Mouse (Mus musculus) MEL (cell line): ENCODE measurements around the gene Arhgef7. TPM values are rescaled to one million over a fixed set of nuclear protein-coding genes. Genes with fewer than 3 reads are reported as not detected.

Source experiments
- DNase-seq: peaks from one replicate; pipeline ENCODE4 v3.0.0; 2011; ENCODE audit warnings: low read depth, low spot score
- H3K27ac ChIP-seq: 2 replicates; pipeline ENCODE4 v1.5.1; 2012; ENCODE audit warnings: low read depth, mild to moderate bottlenecking, control low read depth, low read length, moderate library complexity; ENCODE audit not compliant: control insufficient read depth
- H3K27me3 ChIP-seq, 2 experiments: fragments of 150-350 bp in 1 of 2; sonication (generic) in 1 of 2; 2 replicates each; pipeline ENCODE4 v1.6.1; 2012; ENCODE audit warnings: low read length in 2 of 2, mild to moderate bottlenecking in 2 of 2, improper control_type of control experiment in 1 of 2, moderate library complexity in 1 of 2; ENCODE audit not compliant: insufficient read depth in 2 of 2, control insufficient read depth in 1 of 2
- H3K36me3 ChIP-seq, 2 experiments: 2 replicates each; pipeline ENCODE4 v1.6.1; 2012 to 2014; ENCODE audit warnings: low read length in 2 of 2, improper control_type of control experiment in 1 of 2, inconsistent platforms in 1 of 2, mild to moderate bottlenecking in 1 of 2; ENCODE audit not compliant: insufficient read depth in 2 of 2, control insufficient read depth in 1 of 2
- H3K4me1 ChIP-seq, 2 experiments: fragments of 150-350 bp in 1 of 2; sonication (generic) in 1 of 2; 2 replicates each; pipeline ENCODE4 v1.6.1; 2012; ENCODE audit warnings: low read length in 2 of 2, improper control_type of control experiment in 1 of 2, mild to moderate bottlenecking in 1 of 2; ENCODE audit not compliant: insufficient read depth in 2 of 2, control insufficient read depth in 1 of 2
- H3K4me3 ChIP-seq, 2 experiments: fragments of 150-350 bp in 1 of 2; sonication (generic) in 1 of 2; 2 replicates each; pipeline ENCODE4 v1.5.1; 2012; ENCODE audit warnings: low read depth in 2 of 2, low read length in 2 of 2, mild to moderate bottlenecking in 2 of 2, moderate library complexity in 2 of 2, control low read depth in 1 of 2, improper control_type of control experiment in 1 of 2; ENCODE audit not compliant: control insufficient read depth in 1 of 2, insufficient read depth in 1 of 2
- H3K79me2 ChIP-seq: 2 replicates; pipeline ENCODE4 v1.6.1; 2012; ENCODE audit warnings: mild to moderate bottlenecking, low read length, moderate library complexity; ENCODE audit not compliant: control insufficient read depth, poor library complexity, insufficient read depth
- H3K9ac ChIP-seq: 2 replicates; pipeline ENCODE4 v1.6.1; 2012; ENCODE audit warnings: low read depth, mild to moderate bottlenecking, control low read depth, low read length, moderate library complexity; ENCODE audit not compliant: control insufficient read depth, poor library complexity, severe bottlenecking
- H3K9me3 ChIP-seq: fragments of 150-350 bp; sonication (generic); replicated peaks from 2 replicates; pipeline ENCODE4 v1.6.1; 2012; ENCODE audit warnings: mild to moderate bottlenecking, low read length, improper control_type of control experiment, moderate library complexity; ENCODE audit not compliant: insufficient read depth
- BHLHE40 ChIP-seq: IDR thresholded peaks from 2 replicates; pipeline ENCODE4 v1.6.1; 2012; ENCODE audit warnings: low read depth, mild to moderate bottlenecking, inconsistent platforms, low read length, improper control_type of control experiment, borderline replicate concordance
- CHD1 ChIP-seq: IDR thresholded peaks from 2 replicates; pipeline ENCODE4 v1.6.1; 2012; ENCODE audit warnings: low read depth, mild to moderate bottlenecking, inconsistent platforms, low read length, improper control_type of control experiment
- E2F4 ChIP-seq: IDR thresholded peaks from 2 replicates; pipeline ENCODE4 v1.6.1; 2011; ENCODE audit warnings: low read depth, low read length, improper control_type of control experiment, borderline replicate concordance
- ELF1 ChIP-seq: IDR thresholded peaks from 2 replicates; pipeline ENCODE4 v1.6.1; 2014; ENCODE audit warnings: low read depth, mild to moderate bottlenecking, inconsistent platforms, low read length, improper control_type of control experiment, moderate library complexity
- EP300 ChIP-seq, 2 experiments: IDR thresholded peaks; 2 replicates each; pipeline ENCODE4 v1.6.1; 2011; ENCODE audit warnings: improper control_type of control experiment in 2 of 2, low read length in 2 of 2, low read depth in 1 of 2, mild to moderate bottlenecking in 1 of 2
- GABPA ChIP-seq: IDR thresholded peaks from 2 replicates; pipeline ENCODE4 v1.6.1; 2012; ENCODE audit warnings: low read depth, mild to moderate bottlenecking, inconsistent platforms, low read length, improper control_type of control experiment, moderate library complexity
- GATA1 ChIP-seq: IDR thresholded peaks from 2 replicates; pipeline ENCODE4 v1.6.1; 2011; ENCODE audit warnings: low read depth, low read length, improper control_type of control experiment
- MAX ChIP-seq: IDR thresholded peaks from 2 replicates; pipeline ENCODE4 v1.6.1; 2011; ENCODE audit warnings: low read length, improper control_type of control experiment
- MAZ ChIP-seq: IDR thresholded peaks from 2 replicates; pipeline ENCODE4 v1.6.1; 2012; ENCODE audit warnings: low read depth, mild to moderate bottlenecking, inconsistent platforms, low read length, improper control_type of control experiment
- MEF2A ChIP-seq: IDR thresholded peaks from 2 replicates; pipeline ENCODE4 v1.6.1; 2014; ENCODE audit warnings: low read depth, mild to moderate bottlenecking, inconsistent platforms, low read length, improper control_type of control experiment; ENCODE audit not compliant: poor library complexity, insufficient replicate concordance, severe bottlenecking; ENCODE audit errors: extremely low read depth
- MYB ChIP-seq: IDR thresholded peaks from 2 replicates; pipeline ENCODE4 v1.6.1; 2011; ENCODE audit warnings: mild to moderate bottlenecking, low read depth, low read length, improper control_type of control experiment
- NELFE ChIP-seq: IDR thresholded peaks from 2 replicates; pipeline ENCODE4 v1.6.1; 2011; ENCODE audit warnings: low read depth, low read length, improper control_type of control experiment
- NRF1 ChIP-seq: IDR thresholded peaks from 2 replicates; pipeline ENCODE4 v1.6.1; 2014; ENCODE audit warnings: low read depth, mild to moderate bottlenecking, inconsistent platforms, low read length, improper control_type of control experiment, moderate library complexity; ENCODE audit not compliant: poor library complexity, insufficient read depth, severe bottlenecking
- POLR2A ChIP-seq, 2 experiments: IDR thresholded peaks; 2 replicates each; pipeline ENCODE4 v1.6.1; 2011 to 2012; ENCODE audit warnings: low read length in 2 of 2, mild to moderate bottlenecking in 2 of 2, control low read depth in 1 of 2, improper control_type of control experiment in 1 of 2, low read depth in 1 of 2, moderate library complexity in 1 of 2; ENCODE audit not compliant: control insufficient read depth in 1 of 2, insufficient read depth in 1 of 2, poor library complexity in 1 of 2
- POLR2AphosphoS5 ChIP-seq: IDR thresholded peaks from 2 replicates; pipeline ENCODE4 v1.6.1; 2012; ENCODE audit warnings: low read depth, borderline replicate concordance, mild to moderate bottlenecking, inconsistent platforms, low read length, moderate library complexity, mixed read lengths
- RAD21 ChIP-seq: IDR thresholded peaks from 2 replicates; pipeline ENCODE4 v1.6.1; 2011; ENCODE audit warnings: mild to moderate bottlenecking, low read depth, low read length, improper control_type of control experiment
- TCF12 ChIP-seq: IDR thresholded peaks from 2 replicates; pipeline ENCODE4 v1.6.1; 2014; ENCODE audit warnings: low read depth, mild to moderate bottlenecking, inconsistent platforms, low read length, improper control_type of control experiment, moderate library complexity
- UBTF ChIP-seq: IDR thresholded peaks from 2 replicates; pipeline ENCODE4 v1.6.1; 2012; ENCODE audit warnings: low read depth, mild to moderate bottlenecking, inconsistent platforms, low read length, improper control_type of control experiment, moderate library complexity, borderline replicate concordance; ENCODE audit not compliant: insufficient read depth
- USF1 ChIP-seq: IDR thresholded peaks from 2 replicates; pipeline ENCODE4 v1.6.1; 2014; ENCODE audit warnings: low read depth, mild to moderate bottlenecking, inconsistent platforms, low read length, improper control_type of control experiment, moderate library complexity
- USF2 ChIP-seq, 2 experiments: IDR thresholded peaks; 2 replicates each; pipeline ENCODE4 v1.6.1; 2011 to 2012; ENCODE audit warnings: improper control_type of control experiment in 2 of 2, low read length in 2 of 2, borderline replicate concordance in 1 of 2, inconsistent platforms in 1 of 2, low read depth in 1 of 2, mild to moderate bottlenecking in 1 of 2; ENCODE audit not compliant: insufficient read depth in 1 of 2
- ZC3H11A ChIP-seq: IDR thresholded peaks from 2 replicates; pipeline ENCODE4 v1.6.1; 2012; ENCODE audit warnings: low read depth, mild to moderate bottlenecking, inconsistent platforms, low read length, improper control_type of control experiment
- ZKSCAN1 ChIP-seq: IDR thresholded peaks from 2 replicates; pipeline ENCODE4 v1.6.1; 2012; ENCODE audit warnings: low read depth, mild to moderate bottlenecking, inconsistent platforms, low read length, improper control_type of control experiment, moderate library complexity
- ZNF384 ChIP-seq: IDR thresholded peaks from 2 replicates; pipeline ENCODE4 v1.6.1; 2012; ENCODE audit warnings: low read depth, mild to moderate bottlenecking, inconsistent platforms, low read length, improper control_type of control experiment
- polyA plus RNA-seq, 2 experiments: library from polyadenylated mRNA; stranded (reverse) in 1 of 2; unstranded in 1 of 2; fragments of >175 nt in 1 of 2; fragments of >200 nt in 1 of 2; gene quantifications; 2 replicates each; pipeline versions ENCODE4 v1.2.1 to v1.2.4; 2012; ENCODE audit warnings: low replicate concordance in 2 of 2, low read depth in 1 of 2; ENCODE audit not compliant: insufficient read length in 2 of 2, insufficient read depth in 1 of 2, missing spikeins in 1 of 2
- total RNA-seq: library from RNA; depleted of rRNA; stranded (reverse); fragments of 300-350 nt; gene quantifications from 2 replicates; pipeline ENCODE4 v1.2.3, GENCODE M21; 2012

Arhgef7 gene
- total and polyA plus RNA-seq, 3 experiments, result 21.0 to 36.8 TPM; not detected in 1

DNA sequence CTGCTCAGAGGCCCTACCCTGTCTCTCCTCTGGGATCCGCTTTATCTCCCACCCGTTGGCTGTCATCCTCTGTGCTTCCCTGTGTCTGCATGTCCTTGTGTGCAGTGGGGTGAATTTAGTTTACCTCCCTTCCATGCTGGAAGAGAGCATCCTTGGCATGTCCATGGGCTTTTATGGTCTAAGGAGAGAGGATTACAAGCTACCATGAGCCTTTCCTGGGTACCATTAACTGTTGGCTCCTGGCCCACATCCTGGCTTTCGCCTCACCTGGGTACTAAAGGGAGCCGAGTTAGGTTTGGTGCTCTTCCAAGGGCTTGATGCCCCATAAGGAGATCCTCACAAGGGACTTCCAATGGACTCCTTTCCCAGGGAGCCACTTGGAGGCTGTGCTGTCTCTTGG lies 53.1 kb downstream of the Arhgef7 start:
- Histone ChIP-seq H3K79me2 (peaks cover 9% of the 10 kb centered on the region; the same call in 1 of the 2 replicates), H3K9ac (no peak overlapping the region), H3K27ac (no peak overlapping the region), H3K4me1 (peaks cover 0 to 4% of the 10 kb centered on the region in 2 experiments; a peak in 2 of 4 replicates), H3K4me3 (no peak overlapping the region), H3K9me3 (no peaks in the 10 kb centered on the region), H3K27me3 (no peaks in the 10 kb centered on the region), H3K36me3 (peaks cover 0 to under 1% of the 10 kb centered on the region in 2 experiments; a peak in 3 of 4 replicates)
- DNase-seq, result no peak
- TF ChIP-seq ZC3H11A, result no peak
- no peak for TF ChIP-seq GATA1
- no peak for TF ChIP-seq TCF12
- no peak for TF ChIP-seq GABPA
- no peak for TF ChIP-seq POLR2A (IDR thresholded peaks at IDR 0.05; ENCODE audit: control insufficient read depth in 1 of 2, insufficient read depth in 1 of 2, low read depth in 1 of 2, low read length in 2 of 2, poor library complexity in 1 of 2)
- no peak for TF ChIP-seq NELFE
- no peak for TF ChIP-seq ELF1
- TF ChIP-seq NRF1, result no peak
- no peak for TF ChIP-seq ZNF384
- TF ChIP-seq POLR2AphosphoS5, result no peak
- TF ChIP-seq MEF2A, result no peak
- TF ChIP-seq ZKSCAN1, result no peak
- no peak for TF ChIP-seq MAZ
- TF ChIP-seq RAD21, result no peak

GRCm38 (mm10) chr8:11782607-11783006 lies 55.1 kb downstream of the Arhgef7 start:
- H3K9ac ChIP-seq, result no peak overlapping the region
- no peak for DNase-seq
- H3K4me1 ChIP-seq, result peaks cover 0 to 4% of the 10 kb centered on the region in 2 experiments; a peak in 1 of 4 replicates
- H3K36me3 ChIP-seq, result peaks cover 0 to 2% of the 10 kb centered on the region in 2 experiments; a peak in 1 of 4 replicates
- no peak overlapping the region for H3K27ac ChIP-seq
- H3K79me2 ChIP-seq, result peaks cover 7% of the 10 kb centered on the region; the same call in 1 of the 2 replicates
- no peaks in the 10 kb centered on the region for H3K27me3 ChIP-seq
- TF ChIP-seq CHD1 (no peak), BHLHE40 (no peak), MYB (no peak), USF1 (no peak), NELFE (no peak), UBTF (no peak), POLR2A (IDR thresholded peaks at IDR 0.05; ENCODE audit: control insufficient read depth in 1 of 2, insufficient read depth in 1 of 2, low read depth in 1 of 2, low read length in 2 of 2, poor library complexity in 1 of 2) (no peak), MAZ (no peak), RAD21 (no peak), MEF2A (no peak), POLR2AphosphoS5 (no peak), EP300 (IDR thresholded peaks at IDR 0.05; ENCODE audit: low read depth in 1 of 2, low read length in 2 of 2) (no peak), MAX (no peak), GABPA (no peak), USF2 (IDR thresholded peaks at IDR 0.05; ENCODE audit: borderline replicate concordance in 1 of 2, insufficient read depth in 1 of 2, low read depth in 1 of 2, low read length in 2 of 2) (no peak), E2F4 (no peak), ZNF384 (no peak)
- no peak overlapping the region for H3K4me3 ChIP-seq
- no peaks in the 10 kb centered on the region for H3K9me3 ChIP-seq
